Mouse (Mus musculus) lung, embryonic 14.5 days (tissue): Measurements from ENCODE around the gene Antxrl. TPM values are rescaled to one million over a fixed set of nuclear protein-coding genes. Genes with fewer than 3 reads are reported as not detected.

ENCODE experiments used
- ATAC-seq: fragments of 200-750 bp; cut with Nextera tagmentation; 2 replicates; pipeline ENCODE4 v1.8.0; 2017; ENCODE audit warnings: mild to moderate bottlenecking, moderate TSS enrichment, moderate library complexity; ENCODE audit not compliant: insufficient read depth
- DNase-seq: peaks from one replicate; pipeline ENCODE4 v3.0.0-alpha.2; 2015
- H3K27ac ChIP-seq: fragments of 300-500 bp; sonication (generic); 2 replicates; pipeline ENCODE4 v1.5.1; 2014; ENCODE audit warnings: low read depth, mild to moderate bottlenecking, moderate library complexity
- H3K27me3 ChIP-seq: fragments of 300-500 bp; sonication (generic); 2 replicates; pipeline ENCODE4 v1.6.1; 2014; ENCODE audit warnings: low read length, control low read depth; ENCODE audit not compliant: insufficient read depth
- H3K36me3 ChIP-seq: fragments of 300-500 bp; sonication (generic); 2 replicates; pipeline ENCODE4 v1.6.1; 2014; ENCODE audit warnings: control low read depth; ENCODE audit not compliant: insufficient read depth
- H3K4me1 ChIP-seq: fragments of 300-500 bp; sonication (generic); 2 replicates; pipeline ENCODE4 v1.6.1; 2014; ENCODE audit warnings: antibody characterized with exemption, control low read depth; ENCODE audit not compliant: insufficient read depth
- H3K4me2 ChIP-seq: fragments of 300-500 bp; sonication (generic); 2 replicates; pipeline ENCODE4 v1.6.1; 2014; ENCODE audit warnings: mild to moderate bottlenecking
- H3K4me3 ChIP-seq: fragments of 300-500 bp; sonication (generic); 2 replicates; pipeline ENCODE4 v1.5.1; 2014; ENCODE audit warnings: low read depth, low read length
- H3K9ac ChIP-seq: fragments of 300-500 bp; sonication (generic); 2 replicates; pipeline ENCODE4 v1.6.1; 2014
- H3K9me3 ChIP-seq: fragments of 300-500 bp; sonication (generic); 2 replicates; pipeline ENCODE4 v1.6.1; 2016; ENCODE audit warnings: low read depth, low read length, control low read depth
- CTCF ChIP-seq: IDR thresholded peaks from 2 replicates; pipeline ENCODE4 v1.5.1; 2016; ENCODE audit warnings: antibody characterized with exemption, low read depth
- WGBS: fragments of 180-500 bp; shearing (Covaris S2); extraction: QIAGEN DNeasy Blood & Tissue Kit; methylation state at CpG from one replicate; pipeline ENCODE4 v1.1.7; 2014; 5-methylcytosine and 5-hydroxymethylcytosine counted together
- polyA plus RNA-seq: library from polyadenylated mRNA; unstranded; fragments of >200 nt; fragmentation: Nextera tagmentation; extraction: Ambion mirVana; gene quantifications from 2 replicates; pipeline ENCODE4 v1.2.1, GENCODE M21; 2014

Antxrl gene
- polyA plus RNA-seq, 1 experiment from 2014 or later = not detected

GRCm38 (mm10) chr14:34085731-34086130 lies 33.2 kb downstream of the Antxrl start, which contains the start of gene Anxa8:
Anxa8 (plus strand) TSS chr14:34085981.
- ATAC-seq = peak; percentile 72
- H3K4me2 ChIP-seq = no peak within 1 kb of the TSS
- 22% methylated on average over 4 of the region's 4 CpGs for WGBS

GRCm38 (mm10) chr14:34086806-34087205 lies 34.3 kb downstream of the Antxrl start:
- no peak for DNase-seq
- Histone ChIP-seq H3K4me2 (no peak overlapping the region), H3K9ac (no peak overlapping the region), H3K27me3 (no peaks in the 10 kb centered on the region), H3K27ac (no peak overlapping the region), H3K4me3 (no peak overlapping the region), H3K4me1 (no peaks in the 10 kb centered on the region), H3K9me3 (no peaks in the 10 kb centered on the region), H3K36me3 (no peaks in the 10 kb centered on the region)
- no peak for ATAC-seq
- WGBS = 53% methylated on average over 4 of the region's 4 CpGs
- TF ChIP-seq CTCF = no peak

More at GRCm38 (mm10) chr14:34085731-34086130, 33.2 kb downstream of the Antxrl start, which contains the start of gene Anxa8:
- Histone ChIP-seq H3K27me3 (no peaks in the 10 kb centered on the region), H3K36me3 (no peaks in the 10 kb centered on the region), H3K9me3 (no peaks in the 10 kb centered on the region), H3K4me3 (no peak within 1 kb of the TSS), H3K4me1 (no peaks in the 10 kb centered on the region), H3K27ac (no peak within 1 kb of the TSS), H3K9ac (no peak within 1 kb of the TSS)
- DNase-seq = peak; percentile 8
- TF ChIP-seq CTCF = no peak

GRCm38 (mm10) chr14:34087856-34088398 lies 35.4 kb downstream of the Antxrl start:
- WGBS = 59% methylated on average over 2 of the region's 2 CpGs
- Histone ChIP-seq H3K9ac (no peak overlapping the region), H3K27me3 (no peaks in the 10 kb centered on the region), H3K27ac (no peak overlapping the region), H3K4me3 (no peak overlapping the region), H3K4me2 (no peak overlapping the region), H3K36me3 (no peaks in the 10 kb centered on the region), H3K9me3 (no peaks in the 10 kb centered on the region), H3K4me1 (no peaks in the 10 kb centered on the region)
- ATAC-seq (no peak), DNase-seq (no peak)
- TF ChIP-seq CTCF = no peak

- WGBS = 70% methylated on average over 8 of the region's 8 CpGs
- no peaks in the 10 kb centered on the region for H3K4me1 ChIP-seq
- ATAC-seq = no peak
- H3K9ac ChIP-seq = no peak overlapping the region
- no peaks in the 10 kb centered on the region for H3K27me3 ChIP-seq
- no peak overlapping the region for H3K4me3 ChIP-seq
- H3K4me2 ChIP-seq = no peak overlapping the region
- H3K9me3 ChIP-seq = no peaks in the 10 kb centered on the region
- no peak overlapping the region for H3K27ac ChIP-seq
- H3K36me3 ChIP-seq = no peaks in the 10 kb centered on the region
- TF ChIP-seq CTCF = no peak
- DNase-seq = no peak
These were observed 37.3 kb downstream of the Antxrl start for GRCm38 (mm10) chr14:34089796-34090195.

GRCm38 (mm10) chr14:34091475-34091874 lies 39.0 kb downstream of the Antxrl start:
- DNase-seq (no peak), ATAC-seq (no peak)
- Histone ChIP-seq H3K27me3 (no peaks in the 10 kb centered on the region), H3K27ac (no peak overlapping the region), H3K9me3 (no peaks in the 10 kb centered on the region), H3K4me2 (no peak overlapping the region), H3K4me1 (no peaks in the 10 kb centered on the region), H3K4me3 (no peak overlapping the region), H3K9ac (no peak overlapping the region), H3K36me3 (no peaks in the 10 kb centered on the region)
- no peak for TF ChIP-seq CTCF
- 74% methylated on average over 5 of the region's 5 CpGs for WGBS

- Histone ChIP-seq H3K9ac (no peak overlapping the region), H3K4me3 (no peak overlapping the region), H3K27me3 (no peaks in the 10 kb centered on the region), H3K4me2 (no peak overlapping the region), H3K36me3 (no peaks in the 10 kb centered on the region), H3K4me1 (no peaks in the 10 kb centered on the region), H3K27ac (no peak overlapping the region), H3K9me3 (no peaks in the 10 kb centered on the region)
- no peak for DNase-seq
- WGBS = 61% methylated on average over 1 of the region's 1 CpGs
- TF ChIP-seq CTCF = no peak
- ATAC-seq = no peak
These were observed 40.3 kb downstream of the Antxrl start for GRCm38 (mm10) chr14:34092856-34093255.

GRCm38 (mm10) chr14:34096161-34096560 lies 43.7 kb downstream of the Antxrl start:
- H3K4me3 ChIP-seq = no peak overlapping the region
- 63% methylated on average over 5 of the region's 5 CpGs for WGBS

More at GRCm38 (mm10) chr14:34096161-34096560, 43.7 kb downstream of the Antxrl start:
- DNase-seq = no peak
- Histone ChIP-seq H3K27me3 (no peaks in the 10 kb centered on the region), H3K4me2 (no peak overlapping the region), H3K9ac (no peak overlapping the region), H3K27ac (no peak overlapping the region), H3K4me1 (no peaks in the 10 kb centered on the region), H3K9me3 (no peaks in the 10 kb centered on the region), H3K36me3 (no peaks in the 10 kb centered on the region)
- no peak for ATAC-seq
- no peak for TF ChIP-seq CTCF
